Mouse (Mus musculus): Measurements from ENCODE around the gene Luc7l.

The Luc7l gene

GRCm38 (mm10) chr17:26252539-26253251 lies at the start of gene Luc7l:
TSS of gene Luc7l (plus strand) at chr17:26252896.
- DNase-seq = peak; percentile 95 to 98

DNA sequence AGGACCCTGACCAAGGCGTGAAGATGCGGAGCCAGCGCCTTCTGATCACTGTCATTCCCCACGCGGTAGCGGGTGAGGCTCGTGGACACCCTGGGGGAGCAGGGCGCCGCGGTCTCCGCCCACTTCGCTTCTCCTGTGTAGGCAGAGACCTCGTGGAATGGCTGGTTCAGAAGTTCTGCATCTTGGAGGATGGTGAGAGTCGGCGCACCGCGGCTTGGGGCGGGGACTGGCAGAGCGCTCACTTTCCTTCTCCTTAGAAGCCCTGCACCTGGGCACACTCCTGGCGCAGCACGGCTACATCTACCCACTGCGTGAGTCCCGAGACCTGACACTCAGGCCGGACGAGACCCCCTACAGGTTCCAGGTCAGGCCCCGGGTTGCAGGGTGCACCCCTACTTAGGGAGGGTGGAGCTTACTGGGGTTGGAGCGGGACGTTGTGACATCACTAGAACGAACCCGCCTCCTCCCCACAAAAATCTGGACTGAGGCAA lies 49.3 kb upstream of the Luc7l start:
- DNase-seq = peak; percentile 25

DNA sequence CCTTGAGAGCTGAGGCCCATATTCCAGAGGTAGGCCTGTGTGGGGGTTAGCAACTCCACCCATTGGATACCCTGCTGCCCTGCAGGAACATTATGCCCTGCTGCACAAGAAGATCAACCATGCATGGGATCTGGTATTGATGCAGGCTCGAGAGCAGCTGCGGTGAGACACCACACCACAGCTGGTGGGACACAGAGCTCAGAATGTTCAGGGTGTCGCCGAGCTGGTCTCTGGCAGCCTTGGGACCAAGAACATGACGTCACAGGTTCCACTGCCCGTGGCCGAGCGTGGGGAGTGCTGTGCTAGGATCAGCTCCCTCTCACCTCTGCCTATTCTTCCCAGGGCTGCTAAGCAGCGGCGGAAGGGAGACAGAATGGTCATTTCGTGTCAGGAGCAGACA lies 47.9 kb upstream of the Luc7l start:
- no peak for DNase-seq

DNA sequence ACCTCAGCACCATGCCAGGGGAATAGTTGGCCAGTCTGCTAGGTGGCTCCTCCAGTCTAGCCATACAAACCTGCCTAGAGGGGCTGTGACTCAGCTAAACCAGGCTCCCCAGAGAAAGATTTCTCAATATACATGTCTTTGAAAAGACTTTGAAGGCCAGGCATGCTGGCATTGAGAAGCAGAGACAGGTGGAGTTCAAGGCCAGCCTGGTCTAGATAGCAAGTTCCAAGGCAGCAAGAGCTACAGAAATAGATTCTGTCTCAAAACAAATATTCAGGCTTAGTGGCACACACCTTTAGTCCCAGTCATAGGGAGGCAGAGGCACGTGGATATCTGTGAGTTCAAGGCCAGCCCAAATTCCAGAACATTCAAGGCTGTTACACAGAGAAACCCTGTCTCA lies 46.3 kb upstream of the Luc7l start:
- no peak for DNase-seq

GRCm38 (mm10) chr17:26207686-26208085 lies 45.0 kb upstream of the Luc7l start, which contains the start of gene Arhgdig:
TSS of gene Arhgdig (minus strand) at chr17:26207786.
- DNase-seq = no peak

GRCm38 (mm10) chr17:26212241-26212640 lies 40.5 kb upstream of the Luc7l start:
- DNase-seq = no peak

GRCm38 (mm10) chr17:26212681-26213080 lies 40.0 kb upstream of the Luc7l start:
- DNase-seq = no peak

GRCm38 (mm10) chr17:26221508-26221907 lies 31.2 kb upstream of the Luc7l start:
- no peak for DNase-seq

DNA sequence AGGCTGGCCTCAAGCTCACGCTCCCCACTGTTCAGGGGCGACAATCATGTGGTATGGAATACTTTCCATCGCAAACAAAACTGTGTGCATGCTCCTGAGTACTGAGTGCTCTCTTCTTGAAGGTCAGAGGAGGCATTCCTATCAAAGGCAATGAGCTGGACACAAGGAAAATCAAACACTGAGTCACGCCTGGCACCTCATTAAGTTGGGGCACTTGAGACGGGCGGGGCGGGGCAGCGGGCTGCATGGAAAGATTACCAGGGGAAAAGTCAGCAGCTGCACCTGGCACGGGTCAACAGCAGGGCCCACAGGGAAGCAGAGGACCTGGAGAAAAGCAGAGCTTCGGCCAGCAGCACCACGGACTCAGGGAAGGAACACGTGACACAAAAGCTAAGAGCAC lies 27.5 kb upstream of the Luc7l start:
- DNase-seq = no peak

- DNase-seq = no peak
Measured at GRCm38 (mm10) chr17:26229776-26230175, 22.9 kb upstream of the Luc7l start.

- no peak for DNase-seq
Measured at GRCm38 (mm10) chr17:26231156-26231555, 21.5 kb upstream of the Luc7l start.

GRCm38 (mm10) chr17:26232863-26233262 lies 19.8 kb upstream of the Luc7l start:
- DNase-seq = no peak

DNA sequence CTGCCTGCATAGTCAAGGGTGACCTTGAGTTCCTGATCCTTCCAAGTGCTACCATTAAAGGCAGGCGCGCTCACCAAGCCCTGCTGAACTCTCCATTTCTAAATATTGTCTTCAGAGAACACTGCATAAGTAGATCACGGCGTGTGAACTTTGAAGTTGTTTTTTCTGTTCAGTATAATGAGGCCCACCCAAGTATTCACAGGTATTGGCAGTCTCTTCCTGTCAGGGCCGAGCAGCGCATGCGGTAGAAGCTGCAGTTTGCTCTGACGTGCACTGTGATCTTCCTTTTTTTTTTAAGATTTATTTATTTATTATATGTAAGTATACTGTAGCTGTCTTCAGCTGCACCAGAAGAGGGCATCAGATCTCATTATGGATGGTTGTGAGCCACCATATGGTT lies 18.3 kb upstream of the Luc7l start:
- no peak for DNase-seq

- no peak for DNase-seq
Measured at GRCm38 (mm10) chr17:26235077-26235815, 17.4 kb upstream of the Luc7l start.

- DNase-seq = no peak
Measured at GRCm38 (mm10) chr17:26237667-26238066, 15.0 kb upstream of the Luc7l start.

DNA sequence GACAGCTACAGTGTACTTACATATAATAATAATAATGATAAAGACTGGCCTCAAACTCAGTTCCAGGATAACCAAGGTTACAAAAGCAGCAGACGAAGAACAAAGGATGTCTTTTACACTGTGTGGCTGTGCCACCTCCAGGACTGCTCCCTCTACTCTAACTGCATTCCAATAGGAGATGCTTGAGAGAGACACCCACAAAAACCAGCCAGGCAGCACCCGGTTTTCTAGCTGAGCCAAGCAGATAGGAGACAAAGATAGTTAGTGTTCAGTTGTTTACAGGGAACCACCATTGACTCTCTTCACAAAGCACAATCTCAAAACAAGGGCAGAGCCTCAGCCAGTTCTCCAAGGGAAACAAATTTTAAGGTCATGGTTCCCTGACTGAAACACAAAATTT lies 13.1 kb upstream of the Luc7l start:
- DNase-seq = no peak

DNA sequence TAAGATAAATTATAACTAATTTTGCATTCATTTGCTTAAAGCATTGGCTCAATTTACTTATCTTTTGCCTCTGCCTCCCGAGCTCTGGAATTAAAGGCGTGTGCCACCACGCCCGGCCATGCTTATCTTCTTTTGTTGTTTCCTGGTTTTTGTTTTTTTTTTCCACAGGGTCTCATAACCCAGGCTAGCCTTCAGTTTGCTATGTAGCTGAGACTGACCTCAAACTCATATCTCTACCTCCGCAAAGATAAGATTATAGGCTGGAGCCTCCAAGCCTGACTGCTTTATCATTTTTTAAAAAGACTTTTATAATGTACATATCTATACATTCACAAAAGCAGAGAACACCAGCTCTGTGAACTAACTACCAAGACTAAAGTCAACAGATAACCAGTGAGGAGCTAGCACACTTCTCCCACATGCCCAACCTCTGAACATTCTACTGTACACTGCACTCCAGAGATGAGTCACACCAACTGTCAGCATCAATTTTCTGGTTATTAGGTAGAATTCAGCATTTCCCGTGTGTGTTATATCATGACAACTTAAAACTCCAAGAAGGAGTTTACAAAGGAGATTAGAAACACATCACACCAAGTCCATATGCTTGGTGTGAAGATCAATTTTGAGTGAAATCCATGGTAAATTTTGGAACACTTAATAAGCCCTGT lies 12.4 kb upstream of the Luc7l start:
- DNase-seq = no peak

GRCm38 (mm10) chr17:26240990-26241389 lies 11.7 kb upstream of the Luc7l start:
- no peak for DNase-seq

DNA sequence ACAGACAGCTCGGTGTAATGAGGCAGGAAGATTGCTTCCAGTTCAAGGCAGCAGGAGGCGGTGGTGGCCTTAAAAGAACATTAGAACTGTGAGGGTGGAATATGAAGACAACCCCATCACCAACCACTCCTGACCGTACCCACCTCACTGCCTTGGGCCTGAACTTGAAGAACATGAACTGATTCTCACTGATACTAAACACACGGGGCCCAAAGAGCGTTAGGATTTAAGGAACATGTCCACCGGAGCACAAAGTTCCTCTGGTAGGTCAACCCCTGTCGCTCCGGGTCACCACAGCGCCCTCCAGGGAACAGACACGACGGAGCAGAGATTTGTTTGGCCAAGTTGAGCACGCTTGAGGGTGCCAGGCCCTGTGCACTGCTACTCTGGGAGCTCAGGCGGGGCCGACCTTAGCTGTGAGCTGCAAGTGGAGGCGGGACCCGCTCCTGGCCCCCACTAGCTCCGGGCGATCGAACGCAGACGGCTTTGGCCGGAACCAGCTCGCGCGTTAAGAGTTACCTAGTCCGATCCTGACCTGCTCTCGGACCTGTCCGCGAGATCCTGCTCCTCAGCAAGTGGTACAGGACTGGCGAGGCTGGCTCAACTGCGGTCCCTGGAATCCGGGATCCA lies 9.1 kb upstream of the Luc7l start:
- DNase-seq = no peak

- peak; percentile 89 to 92 for DNase-seq
Measured at GRCm38 (mm10) chr17:26244101-26244841, 8.4 kb upstream of the Luc7l start, which contains the start of gene Fam234a. TSS of gene Fam234a (minus strand) at chr17:26244242.

- DNase-seq = no peak
Measured at GRCm38 (mm10) chr17:26251886-26252538, 684 bp upstream of the Luc7l start.

DNA sequence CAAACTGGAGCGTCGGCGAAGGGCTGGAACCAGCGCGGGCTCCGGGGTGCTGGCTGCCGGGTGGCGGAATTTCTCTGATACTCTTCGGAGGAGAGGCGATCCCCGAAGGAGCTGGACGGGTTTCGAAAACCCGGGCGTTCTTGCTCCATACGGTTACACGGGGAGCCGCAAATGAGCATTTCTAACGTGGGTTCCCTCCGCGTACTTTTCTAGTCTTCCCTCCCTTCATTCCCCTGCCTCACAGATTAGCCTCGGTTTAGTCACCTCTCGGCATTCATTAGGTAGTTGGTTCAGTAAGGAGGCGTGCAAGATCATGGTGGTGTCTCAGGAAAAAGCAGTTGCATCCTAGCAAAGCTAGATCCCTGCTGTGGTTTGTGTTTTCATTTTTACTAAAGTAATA lies 703 bp downstream of the Luc7l start:
- no peak for DNase-seq

All from cerebellum, postnatal 36 days (tissue).